Mouse (Mus musculus): Measurements from ENCODE around the gene Sgf29. TPM values are rescaled to one million over a fixed set of nuclear protein-coding genes. Genes with fewer than 3 reads are reported as not detected.

Gene Sgf29
- polyA plus RNA-seq (2014; fragmentation: Nextera tagmentation; extraction: Ambion mirVana), result 40.8 and 45.4 TPM in 2 replicates

DNA sequence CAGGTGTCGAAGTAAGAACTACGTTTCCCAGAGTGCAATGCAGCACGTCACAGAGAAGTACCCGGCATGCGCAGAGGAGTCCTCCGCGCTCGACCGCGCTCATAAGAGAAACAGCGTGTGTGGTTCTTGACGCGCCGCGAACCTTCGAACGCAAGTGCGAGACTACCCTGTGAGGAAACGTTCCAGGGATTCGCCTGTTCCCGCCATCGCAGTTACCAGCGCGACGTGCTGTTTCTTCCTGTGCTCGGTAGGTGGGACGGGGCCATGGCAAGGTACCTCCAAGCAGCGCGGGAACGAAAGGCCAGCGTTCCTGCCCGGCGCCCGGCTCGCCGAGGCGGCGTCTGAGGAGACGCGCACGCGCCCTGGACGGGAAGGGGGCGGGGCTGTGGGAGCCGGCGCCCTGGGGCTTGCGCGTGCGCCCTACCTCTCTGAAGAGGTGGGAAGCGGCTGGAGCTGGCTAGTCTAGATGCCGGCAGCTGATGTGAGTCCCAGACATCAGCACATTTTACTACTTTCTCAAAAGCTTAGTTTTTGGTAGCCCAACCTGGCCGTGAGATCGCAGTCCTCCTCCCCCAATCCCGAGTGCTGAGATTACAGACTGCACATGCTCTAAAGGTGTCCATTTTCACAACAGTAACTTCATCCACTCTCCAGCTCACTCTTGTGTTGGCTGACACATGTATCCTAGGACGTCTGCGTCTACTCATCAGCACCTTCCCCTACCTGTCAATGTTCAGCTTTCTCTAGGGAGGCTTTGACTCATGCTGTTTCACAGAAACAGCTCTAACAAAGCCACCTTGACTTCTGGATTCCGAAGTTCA lies at the start of gene Sgf29:
Gene Sgf29 (plus strand): TSS at position 79 of the 821 bp plus-strand sequence.
- Histone ChIP-seq H3K9me3 (ENCODE audit: control insufficient read depth, low read length) (no peaks in the 10 kb centered on the region), H3K27me3 (replicated peaks; ENCODE audit: control insufficient read depth, insufficient read depth, low read length) (no peaks in the 10 kb centered on the region), H3K36me3 (ENCODE audit: control insufficient read depth, insufficient read depth, low read length) (no peaks in the 10 kb centered on the region), H3K4me3 (ENCODE audit: low read depth, low read length) (peak within 1 kb of the TSS; percentile 48), H3K9ac (ENCODE audit: low read depth, low read length) (peak within 1 kb of the TSS; percentile 62), H3K4me2 (ENCODE audit: low read depth, low read length) (peak within 1 kb of the TSS; percentile 62), H3K27ac (replicated peaks; ENCODE audit: low read depth, low read length) (peak within 1 kb of the TSS; percentile 84), H3K4me1 (ENCODE audit: control insufficient read depth, insufficient read depth, low read length) (peaks cover 6% of the 10 kb centered on the region; the same call in 1 of the 2 replicates)
- peak; percentile 99 for ATAC-seq (ENCODE audit: low read depth)
- DNase-seq (ENCODE audit: low spot score), result peak; percentile 97
- 1% methylated on average over 53 of the region's 57 CpGs for WGBS

DNA sequence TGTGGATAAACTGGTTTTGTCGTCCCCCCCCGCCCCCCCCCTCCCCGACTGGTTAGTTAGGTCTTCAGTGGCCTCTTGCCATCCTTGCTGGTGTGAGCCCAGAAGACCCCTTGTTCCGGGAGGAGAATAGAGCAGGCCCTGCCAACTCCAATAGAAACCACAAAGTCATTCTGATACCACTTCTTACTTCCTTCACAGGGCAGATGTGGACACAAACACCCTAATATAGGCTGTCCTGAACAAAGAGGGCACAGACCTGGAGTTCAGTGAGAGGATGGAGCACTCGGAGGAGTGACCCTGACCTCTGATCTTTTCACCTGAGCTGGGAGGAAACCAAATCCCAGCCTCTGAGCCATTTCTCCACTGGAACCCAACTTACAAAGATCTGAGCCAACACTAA lies 47.2 kb upstream of the Sgf29 start:
- Histone ChIP-seq H3K36me3 (ENCODE audit: control insufficient read depth, insufficient read depth, low read length) (no peaks in the 10 kb centered on the region), H3K27ac (replicated peaks; ENCODE audit: low read depth, low read length) (no peak overlapping the region), H3K9me3 (ENCODE audit: control insufficient read depth, low read length) (no peaks in the 10 kb centered on the region), H3K4me1 (ENCODE audit: control insufficient read depth, insufficient read depth, low read length) (no peaks in the 10 kb centered on the region), H3K9ac (ENCODE audit: low read depth, low read length) (no peak overlapping the region), H3K4me3 (ENCODE audit: low read depth, low read length) (no peak overlapping the region), H3K27me3 (replicated peaks; ENCODE audit: control insufficient read depth, insufficient read depth, low read length) (no peaks in the 10 kb centered on the region), H3K4me2 (ENCODE audit: low read depth, low read length) (no peak overlapping the region)
- no peak for ATAC-seq (ENCODE audit: low read depth)
- WGBS, result 31% methylated on average over 4 of the region's 5 CpGs
- DNase-seq (ENCODE audit: low spot score), result no peak

DNA sequence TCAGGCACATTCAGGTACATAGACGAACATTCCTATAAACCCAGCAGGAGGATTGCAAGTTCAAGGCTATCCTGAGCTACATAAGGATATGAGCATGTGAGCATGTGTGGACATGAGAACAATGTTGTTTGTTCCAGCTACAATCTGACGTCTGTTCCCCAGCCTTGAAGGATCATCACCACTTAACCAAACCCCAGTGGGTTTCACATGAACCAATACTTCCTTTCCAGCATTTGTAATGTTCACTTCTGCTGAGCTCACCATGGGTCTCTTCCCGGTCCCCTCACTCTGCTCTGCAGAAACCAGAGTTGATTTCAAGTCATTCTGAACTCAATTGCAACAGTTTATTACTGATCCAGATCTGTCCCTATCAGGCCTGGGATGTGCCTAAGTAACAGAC lies 46.5 kb upstream of the Sgf29 start:
- Histone ChIP-seq H3K4me1 (ENCODE audit: control insufficient read depth, insufficient read depth, low read length) (no peaks in the 10 kb centered on the region), H3K9ac (ENCODE audit: low read depth, low read length) (no peak overlapping the region), H3K36me3 (ENCODE audit: control insufficient read depth, insufficient read depth, low read length) (no peaks in the 10 kb centered on the region), H3K27me3 (replicated peaks; ENCODE audit: control insufficient read depth, insufficient read depth, low read length) (no peaks in the 10 kb centered on the region), H3K27ac (replicated peaks; ENCODE audit: low read depth, low read length) (no peak overlapping the region), H3K4me3 (ENCODE audit: low read depth, low read length) (no peak overlapping the region), H3K9me3 (ENCODE audit: control insufficient read depth, low read length) (no peaks in the 10 kb centered on the region), H3K4me2 (ENCODE audit: low read depth, low read length) (no peak overlapping the region)
- no peak for DNase-seq (ENCODE audit: low spot score)
- WGBS, result 77% methylated on average over 3 of the region's 3 CpGs
- no peak for ATAC-seq (ENCODE audit: low read depth)

- no peak overlapping the region for H3K27ac ChIP-seq (replicated peaks; ENCODE audit: low read depth, low read length)
- WGBS, result 57% methylated on average over 5 of the region's 5 CpGs
- no peaks in the 10 kb centered on the region for H3K9me3 ChIP-seq (ENCODE audit: control insufficient read depth, low read length)
These were observed 42.5 kb upstream of the Sgf29 start for GRCm38 (mm10) chr7:126606611-126607010.

GRCm38 (mm10) chr7:126607064-126607463 lies 42.0 kb upstream of the Sgf29 start:
- Histone ChIP-seq H3K4me3 (ENCODE audit: low read depth, low read length) (no peak overlapping the region), H3K27me3 (replicated peaks; ENCODE audit: control insufficient read depth, insufficient read depth, low read length) (no peaks in the 10 kb centered on the region), H3K27ac (replicated peaks; ENCODE audit: low read depth, low read length) (no peak overlapping the region), H3K36me3 (ENCODE audit: control insufficient read depth, insufficient read depth, low read length) (no peaks in the 10 kb centered on the region), H3K4me1 (ENCODE audit: control insufficient read depth, insufficient read depth, low read length) (no peaks in the 10 kb centered on the region), H3K4me2 (ENCODE audit: low read depth, low read length) (no peak overlapping the region), H3K9me3 (ENCODE audit: control insufficient read depth, low read length) (no peaks in the 10 kb centered on the region), H3K9ac (ENCODE audit: low read depth, low read length) (no peak overlapping the region)
- ATAC-seq (ENCODE audit: low read depth) (no peak), DNase-seq (ENCODE audit: low spot score) (peak; percentile 44)
- WGBS, result 63% methylated on average over 3 of the region's 3 CpGs

More at GRCm38 (mm10) chr7:126606611-126607010, 42.5 kb upstream of the Sgf29 start:
- H3K4me2 ChIP-seq (ENCODE audit: low read depth, low read length), result no peak overlapping the region
- no peak overlapping the region for H3K4me3 ChIP-seq (ENCODE audit: low read depth, low read length)
- H3K27me3 ChIP-seq (replicated peaks; ENCODE audit: control insufficient read depth, insufficient read depth, low read length), result no peaks in the 10 kb centered on the region
- ATAC-seq (ENCODE audit: low read depth) (no peak), DNase-seq (ENCODE audit: low spot score) (no peak)
- H3K9ac ChIP-seq (ENCODE audit: low read depth, low read length), result no peak overlapping the region
- no peaks in the 10 kb centered on the region for H3K36me3 ChIP-seq (ENCODE audit: control insufficient read depth, insufficient read depth, low read length)
- no peaks in the 10 kb centered on the region for H3K4me1 ChIP-seq (ENCODE audit: control insufficient read depth, insufficient read depth, low read length)

DNA sequence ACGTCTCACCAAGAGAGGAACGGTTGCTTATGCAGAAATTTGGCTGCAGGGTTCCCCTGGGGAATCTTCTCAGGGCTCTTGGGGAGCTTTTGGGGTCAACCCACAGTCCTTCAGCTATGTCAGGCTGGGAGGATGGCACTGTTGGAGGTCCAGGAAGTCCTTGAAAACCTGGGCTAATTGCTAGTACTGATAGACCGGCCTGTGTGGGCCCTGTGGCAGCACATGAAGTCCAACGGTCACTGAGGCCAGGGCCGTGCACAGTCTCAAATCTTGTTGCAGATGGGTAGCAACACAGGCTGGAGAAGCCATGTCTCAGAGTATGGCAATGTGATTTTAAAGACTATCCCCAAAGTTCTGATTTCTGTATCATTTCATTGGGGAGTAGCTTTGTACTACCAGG lies 41.3 kb upstream of the Sgf29 start:
- 77% methylated on average over 5 of the region's 5 CpGs for WGBS
- no peaks in the 10 kb centered on the region for H3K27me3 ChIP-seq (replicated peaks; ENCODE audit: control insufficient read depth, insufficient read depth, low read length)
- no peak for ATAC-seq (ENCODE audit: low read depth)

GRCm38 (mm10) chr7:126612736-126613135 lies 36.4 kb upstream of the Sgf29 start:
- Histone ChIP-seq H3K36me3 (ENCODE audit: control insufficient read depth, insufficient read depth, low read length) (no peaks in the 10 kb centered on the region), H3K4me3 (ENCODE audit: low read depth, low read length) (no peak overlapping the region), H3K4me1 (ENCODE audit: control insufficient read depth, insufficient read depth, low read length) (no peaks in the 10 kb centered on the region), H3K27ac (replicated peaks; ENCODE audit: low read depth, low read length) (no peak overlapping the region), H3K27me3 (replicated peaks; ENCODE audit: control insufficient read depth, insufficient read depth, low read length) (no peaks in the 10 kb centered on the region), H3K9me3 (ENCODE audit: control insufficient read depth, low read length) (no peaks in the 10 kb centered on the region), H3K4me2 (ENCODE audit: low read depth, low read length) (no peak overlapping the region), H3K9ac (ENCODE audit: low read depth, low read length) (no peak overlapping the region)
- DNase-seq (ENCODE audit: low spot score) (no peak), ATAC-seq (ENCODE audit: low read depth) (no peak)
- WGBS, result 84% methylated on average over 3 of the region's 3 CpGs

More for the DNA sequence above, 41.3 kb upstream of the Sgf29 start:
- DNase-seq (ENCODE audit: low spot score), result no peak
- Histone ChIP-seq H3K9ac (ENCODE audit: low read depth, low read length) (no peak overlapping the region), H3K4me3 (ENCODE audit: low read depth, low read length) (no peak overlapping the region), H3K4me2 (ENCODE audit: low read depth, low read length) (no peak overlapping the region), H3K9me3 (ENCODE audit: control insufficient read depth, low read length) (no peaks in the 10 kb centered on the region), H3K27ac (replicated peaks; ENCODE audit: low read depth, low read length) (no peak overlapping the region), H3K36me3 (ENCODE audit: control insufficient read depth, insufficient read depth, low read length) (no peaks in the 10 kb centered on the region), H3K4me1 (ENCODE audit: control insufficient read depth, insufficient read depth, low read length) (no peaks in the 10 kb centered on the region)

DNA sequence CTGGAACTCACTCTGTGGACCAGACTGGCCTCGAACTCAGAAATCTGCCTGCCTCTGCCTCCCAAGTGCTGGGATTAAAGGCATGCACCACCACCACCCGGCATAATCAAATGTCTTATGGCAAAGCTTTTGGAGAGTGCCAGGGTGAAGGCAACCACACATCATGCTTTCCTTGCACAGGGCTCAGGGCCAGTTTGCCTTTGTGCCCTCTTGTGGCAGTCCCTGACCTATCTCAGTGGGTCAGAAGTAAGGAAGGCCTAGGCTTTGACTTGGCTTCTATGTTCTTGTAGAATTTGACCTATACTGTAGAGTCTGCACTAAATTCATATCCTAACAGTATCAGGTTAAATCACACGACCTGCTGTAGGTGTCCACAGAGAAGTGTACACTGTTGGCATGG lies 32.4 kb upstream of the Sgf29 start:
- Histone ChIP-seq H3K27ac (replicated peaks; ENCODE audit: low read depth, low read length) (no peak overlapping the region), H3K4me1 (ENCODE audit: control insufficient read depth, insufficient read depth, low read length) (no peaks in the 10 kb centered on the region), H3K36me3 (ENCODE audit: control insufficient read depth, insufficient read depth, low read length) (no peaks in the 10 kb centered on the region), H3K9ac (ENCODE audit: low read depth, low read length) (no peak overlapping the region), H3K27me3 (replicated peaks; ENCODE audit: control insufficient read depth, insufficient read depth, low read length) (no peaks in the 10 kb centered on the region), H3K9me3 (ENCODE audit: control insufficient read depth, low read length) (no peaks in the 10 kb centered on the region), H3K4me2 (ENCODE audit: low read depth, low read length) (no peak overlapping the region), H3K4me3 (ENCODE audit: low read depth, low read length) (no peak overlapping the region)
- ATAC-seq (ENCODE audit: low read depth), result no peak
- no peak for DNase-seq (ENCODE audit: low spot score)
- 71% methylated on average over 3 of the region's 3 CpGs for WGBS
